Mouse (Mus musculus): Measurements from ENCODE around the gene Psmd12.
"Not testable (repeated sequence)": the region's sequence is repeated elsewhere in the genome, so short reads cannot be mapped to it uniquely, and the experiment has no call there.

The Psmd12 gene

DNA sequence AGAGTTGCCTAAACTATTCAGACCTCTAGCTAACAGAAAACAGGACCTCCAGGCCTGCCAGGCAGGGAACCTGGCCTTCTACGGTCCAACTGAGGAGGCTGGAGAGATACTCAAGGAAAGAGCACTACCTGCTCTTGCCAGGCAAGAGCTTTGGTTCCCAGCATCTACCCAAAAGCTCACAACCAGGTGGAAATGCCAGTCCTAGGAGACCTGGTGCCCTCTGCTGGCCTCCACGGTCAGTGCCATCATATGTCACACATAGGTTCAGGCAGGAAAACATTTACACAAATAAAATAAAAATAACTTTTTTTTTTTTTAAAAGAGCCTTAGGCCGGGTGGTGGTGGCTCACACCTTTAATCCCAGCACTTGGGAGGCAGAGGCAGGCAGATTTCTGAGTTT is 16.8 kb upstream of the Psmd12 start:
- no peak for DNase-seq (ENCODE audit: low read depth, low spot score)

DNA sequence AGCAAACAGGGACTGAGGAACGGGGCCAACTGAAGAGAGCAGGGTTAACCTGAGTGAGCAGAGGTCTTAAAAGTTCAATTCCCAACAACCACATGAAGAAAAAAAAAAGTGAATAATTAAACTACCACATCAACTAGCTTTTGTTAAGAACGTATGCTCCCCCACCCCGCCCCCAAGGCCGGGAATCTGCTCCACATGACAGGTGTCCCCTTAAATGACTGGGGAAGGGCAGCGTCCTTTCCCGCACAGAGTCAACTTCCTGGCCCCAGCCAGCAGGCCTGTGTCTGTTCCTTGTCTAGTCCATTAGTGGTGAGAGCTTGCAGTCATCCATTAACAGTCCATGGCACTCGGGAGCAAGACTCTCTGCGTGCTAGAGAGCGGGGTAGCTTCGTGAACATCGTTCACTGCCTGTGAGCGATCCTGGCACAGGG is 16.0 kb upstream of the Psmd12 start:
- no peak for DNase-seq (ENCODE audit: low read depth, low spot score)

DNA sequence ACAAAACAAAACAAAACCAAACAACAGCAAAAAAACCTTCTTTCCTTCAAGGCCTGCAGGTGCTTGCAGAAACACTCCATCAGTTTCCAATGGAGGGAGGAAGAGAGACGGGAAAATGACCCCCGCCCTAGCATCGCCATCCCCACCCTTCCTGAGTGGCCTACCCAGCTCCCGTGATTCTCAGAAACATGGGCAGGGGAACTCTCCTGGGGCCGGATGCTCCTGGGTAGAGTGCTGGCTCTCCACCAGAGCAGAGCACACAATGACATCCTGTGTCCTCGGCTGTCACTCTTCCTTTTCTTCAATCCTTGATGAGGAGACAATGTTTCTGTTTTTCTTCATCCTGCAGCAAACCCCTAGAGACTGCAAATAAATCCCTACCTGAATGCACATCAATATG is 15.1 kb upstream of the Psmd12 start:
- no peak for DNase-seq (ENCODE audit: low read depth, low spot score)

DNA sequence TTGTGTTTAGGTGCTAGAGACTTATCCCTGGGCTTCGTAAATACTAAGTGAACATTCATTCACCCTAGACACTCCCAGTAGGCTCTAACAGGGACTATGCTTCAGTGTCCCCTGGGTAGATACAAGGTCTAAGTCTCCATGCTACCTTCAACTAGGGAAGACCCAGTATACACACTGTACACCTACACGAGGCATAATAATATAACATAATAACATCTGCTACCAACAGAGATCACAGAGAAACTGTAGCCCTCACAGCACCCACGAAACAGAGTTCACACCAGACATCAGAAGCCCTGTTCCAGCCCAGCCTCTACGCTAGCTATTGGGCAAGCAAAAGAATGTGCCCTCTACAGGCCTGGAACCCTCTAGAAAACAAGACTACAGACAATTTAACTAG is 14.2 kb upstream of the Psmd12 start:
- DNase-seq (ENCODE audit: low read depth, low spot score): no peak

DNA sequence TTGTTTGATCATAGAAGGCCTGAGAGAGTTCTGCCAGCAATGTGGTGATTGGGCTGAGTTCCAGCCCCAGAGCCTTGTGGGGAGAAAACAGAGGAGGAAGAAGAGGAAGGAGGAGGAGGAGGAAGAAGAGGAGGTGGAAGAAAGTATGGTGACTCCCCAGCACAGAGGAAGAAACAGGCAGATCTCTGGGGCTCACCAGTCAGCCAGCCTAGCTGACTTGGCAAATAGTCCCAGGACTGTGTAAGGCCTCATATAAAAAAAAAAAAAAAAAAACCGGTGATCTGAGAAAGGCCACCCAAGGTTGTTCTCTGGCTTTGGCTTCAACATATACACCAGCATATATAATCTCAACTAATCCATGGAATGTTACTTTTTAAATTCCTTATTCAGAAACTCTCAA is 13.3 kb upstream of the Psmd12 start:
- no peak for DNase-seq (ENCODE audit: low read depth, low spot score)

DNA sequence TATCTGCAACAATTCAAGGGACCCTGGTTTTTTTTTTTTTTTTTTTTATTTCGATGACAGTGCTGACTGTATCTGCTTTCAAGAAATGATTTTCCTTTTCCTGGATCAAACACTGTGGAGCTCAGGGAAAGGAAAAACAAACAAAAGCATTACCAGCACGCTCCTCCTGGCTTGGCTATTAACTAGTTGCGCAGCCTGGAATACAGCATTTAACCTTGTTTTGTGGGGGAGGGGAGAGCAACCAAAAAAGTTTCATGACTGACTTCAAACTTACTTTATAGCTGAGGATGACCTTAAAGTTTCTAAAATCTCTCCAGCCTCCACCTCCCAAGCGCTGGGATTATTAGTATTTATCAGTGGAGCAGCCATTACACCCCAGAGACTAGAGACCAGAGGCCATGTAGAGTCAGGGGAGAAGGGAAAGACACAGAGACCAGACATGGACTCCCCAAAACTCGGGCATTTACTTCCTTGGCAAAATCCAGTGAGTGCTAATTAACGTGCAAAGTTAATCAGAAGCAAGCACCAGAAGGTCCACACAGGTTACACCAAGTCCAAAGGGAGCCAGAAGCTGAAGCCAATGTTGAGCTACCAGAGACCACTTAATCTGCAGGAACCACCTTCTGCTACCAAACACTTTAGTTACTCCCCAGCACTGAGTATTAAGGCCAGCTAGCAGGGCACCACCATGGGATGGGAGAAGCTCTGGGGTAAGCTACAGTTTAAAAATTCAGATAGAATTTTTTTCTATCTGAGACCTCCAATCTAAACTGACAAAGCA is 12.5 kb upstream of the Psmd12 start:
- no peak for DNase-seq (ENCODE audit: low read depth, low spot score)

DNA sequence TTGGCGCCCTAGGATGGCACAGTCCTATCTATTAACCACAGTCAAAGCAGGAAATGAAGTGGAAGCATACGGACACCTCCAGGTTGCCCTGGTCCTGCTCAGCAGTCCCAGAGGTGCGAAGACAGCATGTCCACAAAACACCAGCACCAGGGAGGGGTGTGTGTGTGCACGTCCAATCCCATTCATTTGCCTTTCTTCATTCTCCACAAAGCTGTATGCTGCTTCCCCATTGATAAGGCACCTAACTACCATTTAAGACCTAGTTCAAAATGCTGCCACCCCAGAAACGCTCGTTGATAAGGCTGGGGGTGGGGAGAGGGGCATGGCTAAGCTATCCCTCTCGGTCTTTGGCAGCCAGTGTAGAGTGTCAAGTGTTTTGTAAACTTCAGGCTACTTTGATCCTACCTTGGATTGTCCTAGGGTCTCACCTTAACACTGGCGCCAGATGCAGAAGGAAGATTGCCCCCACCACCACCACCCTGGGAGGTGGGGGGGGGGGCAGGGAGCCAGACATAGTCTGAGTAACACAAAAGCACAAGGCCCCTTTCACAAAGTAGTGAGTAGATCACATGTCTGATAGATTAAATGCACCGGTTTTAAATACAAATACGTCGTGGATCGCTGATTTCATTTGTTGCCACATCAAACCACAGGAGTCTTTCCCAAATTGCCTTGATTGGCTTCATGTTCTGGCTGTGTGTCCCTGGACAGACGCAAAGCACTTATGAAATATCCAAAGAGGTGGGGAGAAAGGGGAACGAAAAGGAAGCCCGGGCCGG is 10.8 kb upstream of the Psmd12 start:
- DNase-seq (ENCODE audit: low read depth, low spot score): peak; percentile 58

DNA sequence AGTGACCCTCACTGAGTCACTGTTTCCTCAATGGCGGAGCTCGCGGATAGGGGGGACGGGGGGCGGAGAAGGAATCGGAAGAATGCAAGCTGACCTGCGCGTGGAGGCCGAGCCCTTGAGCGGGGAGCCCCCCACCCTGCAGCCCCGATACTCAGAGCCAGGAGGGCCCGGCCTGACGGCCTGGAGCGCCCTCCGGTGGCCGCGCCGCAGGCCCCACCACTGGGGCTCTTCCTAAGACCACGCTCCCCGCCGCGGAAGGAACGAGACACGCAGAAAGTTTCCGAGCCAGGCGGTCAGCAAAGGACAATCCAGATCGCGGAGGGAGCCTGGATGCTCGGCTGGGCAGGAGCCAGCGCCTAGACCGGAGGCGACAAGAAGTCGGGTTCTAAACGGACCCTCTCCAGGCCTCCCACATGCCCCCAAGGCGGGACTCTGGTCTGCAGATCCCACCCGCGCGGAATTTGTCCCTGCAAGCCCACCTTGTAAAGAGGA is 10.2 kb upstream of the Psmd12 start:
- DNase-seq (ENCODE audit: low read depth, low spot score): peak; percentile 60

DNA sequence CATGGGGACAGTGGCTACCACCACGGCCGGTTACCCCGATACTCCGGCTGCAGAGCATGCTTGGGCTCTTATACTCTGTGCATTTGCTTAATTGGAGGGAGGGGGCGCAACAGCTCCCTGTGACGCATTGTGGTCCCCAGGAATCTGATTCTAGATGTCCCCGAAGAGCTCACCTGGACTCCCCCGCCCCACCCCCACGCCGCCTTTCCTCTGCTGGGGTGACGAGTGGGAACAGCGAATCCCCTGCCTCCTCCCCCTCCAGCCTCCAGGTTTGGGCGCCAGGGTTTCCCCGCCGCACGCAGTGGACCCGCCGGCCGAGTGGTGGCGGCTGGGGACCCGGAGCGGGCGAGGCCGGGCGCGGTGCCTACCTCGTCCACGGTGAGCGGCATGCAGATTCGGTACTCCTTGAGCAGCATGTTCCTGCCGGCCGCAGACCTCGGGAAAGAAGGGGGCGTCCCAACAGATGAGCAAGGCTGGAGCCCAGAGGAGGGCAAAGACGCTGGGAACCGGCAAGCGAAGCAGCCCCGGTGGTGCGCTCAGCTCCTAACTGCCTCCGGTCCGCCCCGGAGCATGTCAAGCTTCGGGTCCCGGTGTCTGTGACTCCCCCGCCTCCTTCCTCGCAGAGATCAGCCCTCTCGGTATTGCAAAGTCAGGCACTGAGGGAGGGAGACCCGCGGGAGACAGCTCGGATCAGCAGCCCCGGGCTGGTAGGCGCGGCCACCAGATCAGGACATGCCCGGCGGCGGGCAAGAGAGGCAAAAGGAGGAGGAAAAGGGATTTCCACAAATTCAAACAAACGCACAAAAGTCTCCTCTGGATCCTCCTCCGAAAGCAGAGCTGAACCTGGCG is 9.5 kb upstream of the Psmd12 start:
- no peak for DNase-seq (ENCODE audit: low read depth, low spot score)

DNA sequence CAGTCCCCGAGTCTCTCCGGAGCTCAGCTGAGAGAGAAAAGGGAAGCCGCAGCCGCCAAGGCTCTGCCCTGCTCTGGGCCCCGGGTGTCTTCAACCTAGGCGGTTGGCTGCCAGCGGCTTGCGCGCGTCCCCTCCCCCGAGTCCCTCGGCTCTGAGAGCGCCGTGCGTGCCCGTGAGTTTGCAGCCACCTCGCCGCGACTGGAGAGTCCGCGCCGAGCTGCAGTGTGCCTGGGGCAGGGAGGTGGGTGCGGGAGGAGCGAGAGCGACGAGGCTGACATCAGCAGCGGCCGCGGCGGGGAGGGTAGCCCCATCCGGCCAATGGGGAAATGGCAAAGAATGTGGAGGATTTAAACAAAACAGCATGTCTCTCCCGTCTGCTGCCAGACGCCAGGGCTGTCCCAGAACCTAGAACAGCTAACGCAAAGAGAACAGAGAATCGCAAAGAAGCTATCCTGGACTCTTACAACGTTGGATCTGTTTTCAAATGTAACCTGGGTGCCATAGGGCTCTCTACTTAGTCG is 8.7 kb upstream of the Psmd12 start, which contains the start of gene Pitpnc1:
Gene Pitpnc1 (minus strand): TSS at position 179 of the 521 bp plus-strand sequence.
- DNase-seq (ENCODE audit: low read depth, low spot score): peak; percentile 72

DNA sequence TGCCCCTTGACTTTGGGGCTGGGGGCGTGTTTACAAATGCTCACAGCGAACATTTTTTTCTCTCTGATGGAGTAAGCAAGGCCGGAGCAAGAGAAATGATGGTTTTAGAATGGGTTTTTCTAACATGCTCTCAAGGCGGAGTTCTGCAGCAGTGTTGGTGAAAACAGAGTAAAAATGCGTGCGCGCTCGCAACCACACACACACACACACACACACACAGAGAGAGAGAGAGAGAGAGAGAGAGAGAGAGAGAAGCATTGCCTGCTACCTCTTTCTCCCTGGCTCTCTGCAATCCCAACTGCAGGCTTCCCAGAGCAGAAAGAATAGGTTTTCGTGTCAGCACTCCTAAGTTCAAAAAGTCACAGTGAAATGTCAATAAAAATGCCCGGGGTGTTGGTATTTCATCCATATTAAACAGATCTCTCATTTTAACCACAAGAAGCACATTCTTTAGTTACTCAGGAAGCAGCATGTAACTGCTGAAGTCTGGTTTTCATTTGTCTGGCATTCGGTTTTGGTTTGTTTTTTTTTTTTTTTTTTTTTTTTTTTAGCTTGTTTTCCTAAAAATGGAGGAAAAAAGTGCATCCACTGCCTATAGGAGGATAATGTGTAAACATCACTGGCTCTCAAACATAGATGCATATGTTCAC is 8.1 kb upstream of the Psmd12 start:
- no peak for DNase-seq (ENCODE audit: low read depth, low spot score)

DNA sequence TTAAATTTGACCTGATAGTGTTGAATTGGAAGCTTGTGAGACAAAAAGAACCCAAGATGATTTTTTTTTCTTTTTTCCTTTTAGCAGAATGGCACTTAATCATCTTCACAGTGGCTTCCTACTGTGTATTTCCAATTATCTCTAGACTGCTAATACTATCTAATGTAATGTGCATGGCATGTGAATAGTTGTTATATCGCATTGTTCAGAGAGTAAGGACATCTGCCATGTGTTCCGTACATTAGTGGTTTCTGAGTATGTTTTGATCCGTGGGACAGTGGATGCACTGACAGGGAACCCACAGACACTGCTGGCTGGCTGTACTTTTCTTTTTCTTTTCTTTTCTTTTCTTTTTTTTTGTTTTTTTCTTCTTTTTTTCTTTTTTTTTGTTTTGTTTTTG is 7.0 kb upstream of the Psmd12 start:
- no peak for DNase-seq (ENCODE audit: low read depth, low spot score)

DNA sequence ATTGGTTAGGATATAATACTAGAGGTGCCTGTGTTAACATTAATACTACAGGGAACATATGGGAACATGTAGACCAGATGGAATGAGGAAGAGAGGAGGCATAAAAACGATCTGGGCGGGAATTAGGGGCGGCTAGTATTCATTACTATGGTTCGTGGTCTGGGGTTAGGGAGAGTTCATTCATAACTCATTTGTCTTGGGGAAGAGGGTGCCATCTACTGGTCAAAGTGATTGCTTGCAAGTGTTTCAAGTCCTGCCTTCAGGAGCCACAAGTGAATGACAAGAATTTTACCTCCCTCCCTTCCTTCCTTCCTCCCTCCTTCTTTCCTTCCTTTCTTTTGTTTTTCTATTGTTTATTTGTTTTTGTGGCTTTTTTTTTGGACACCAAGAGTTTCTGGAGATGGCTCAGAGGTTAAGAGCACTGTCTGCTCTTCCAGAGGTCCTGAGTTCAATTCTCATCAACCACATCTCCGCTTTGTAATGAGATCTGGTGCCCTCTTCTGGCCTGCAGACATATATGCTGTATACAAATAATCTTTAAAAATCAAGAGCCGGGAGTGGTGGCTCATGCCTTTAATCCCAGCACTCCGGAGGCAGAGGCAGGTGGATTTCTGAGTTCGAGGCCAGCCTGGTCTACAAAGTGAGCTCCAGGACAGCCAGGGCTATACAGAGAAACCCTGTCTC is 6.0 kb upstream of the Psmd12 start:
- DNase-seq (ENCODE audit: low read depth, low spot score): peak; percentile 85

DNA sequence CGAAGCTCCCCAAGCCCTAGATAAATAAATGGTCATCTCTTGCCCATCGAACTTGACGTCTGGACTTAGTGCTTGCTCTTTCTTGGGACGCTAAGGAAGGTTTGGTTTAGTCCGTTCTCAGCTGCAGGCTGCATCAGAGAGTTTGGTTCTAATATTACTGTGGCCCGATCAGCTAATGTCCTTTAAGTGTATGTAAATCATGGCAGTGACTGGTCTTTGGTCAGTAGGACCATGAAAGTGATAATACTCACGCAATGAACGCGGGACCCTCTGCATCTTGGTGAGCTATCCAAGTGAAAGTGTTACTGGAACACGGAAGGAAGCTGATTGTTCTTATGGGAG is 549 bp downstream of the Psmd12 start:
- DNase-seq (ENCODE audit: low read depth, low spot score): peak; percentile 36

DNA sequence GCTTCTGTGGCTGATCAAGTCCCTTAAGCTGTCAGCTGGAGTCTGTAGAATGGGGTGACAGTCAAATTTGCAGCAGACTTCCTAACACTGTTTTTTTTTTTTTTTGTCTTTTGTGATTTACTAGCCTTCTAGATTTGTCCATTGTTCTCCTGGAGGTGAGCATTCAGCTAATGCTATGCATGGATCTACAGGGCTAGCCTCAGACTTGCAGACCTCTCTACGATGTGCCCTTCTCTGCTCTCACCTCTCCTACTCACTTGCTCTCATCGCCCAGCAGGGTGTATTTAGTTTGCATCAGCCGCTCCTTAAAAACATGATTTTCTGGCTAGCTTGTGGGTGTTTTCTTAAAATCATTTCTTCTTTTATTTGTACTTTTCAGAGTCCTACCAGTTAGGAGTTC is 5.1 kb downstream of the Psmd12 start:
- DNase-seq (ENCODE audit: low read depth, low spot score): no peak

DNA sequence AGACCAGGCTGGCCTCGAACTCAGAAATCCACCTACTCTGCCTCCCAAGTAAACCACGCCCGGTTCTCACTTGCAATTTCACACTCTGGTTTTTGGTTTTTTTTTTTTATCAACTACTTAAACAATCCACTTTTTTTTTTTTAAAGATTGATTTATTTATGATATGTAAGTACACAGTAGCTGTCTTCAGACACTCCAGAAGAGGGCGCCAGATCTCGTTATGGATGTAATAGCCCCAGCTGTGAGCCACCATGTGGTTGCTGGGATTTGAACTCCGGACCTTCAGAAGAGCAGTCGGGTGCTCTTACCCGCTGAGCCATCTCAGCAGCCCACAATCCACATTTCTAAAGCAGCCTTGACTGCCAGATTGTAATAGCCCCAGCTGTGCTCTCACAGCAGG is 23.5 kb downstream of the Psmd12 start:
- DNase-seq (ENCODE audit: low read depth, low spot score): no peak

DNA sequence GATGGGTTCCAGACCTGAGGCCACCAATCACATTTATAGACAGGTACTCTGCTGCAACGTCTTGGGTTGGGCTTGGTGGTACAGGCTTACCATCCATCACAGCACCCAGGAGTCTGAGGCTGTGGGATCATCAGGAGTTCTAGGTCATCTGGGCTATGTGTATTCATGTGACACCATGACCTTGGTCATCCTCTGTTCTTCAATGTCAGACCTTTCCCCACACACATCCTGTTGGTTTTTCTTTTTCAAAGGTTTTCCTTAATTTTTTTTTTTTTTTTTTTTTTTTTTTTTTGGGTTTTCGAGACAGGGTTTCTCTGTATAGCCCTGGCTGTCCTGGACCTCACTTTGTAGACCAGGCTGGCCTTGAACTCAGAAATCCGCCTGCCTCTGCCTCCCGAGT is 25.1 kb downstream of the Psmd12 start:
- DNase-seq (ENCODE audit: low read depth, low spot score): not testable (repeated sequence)

DNA sequence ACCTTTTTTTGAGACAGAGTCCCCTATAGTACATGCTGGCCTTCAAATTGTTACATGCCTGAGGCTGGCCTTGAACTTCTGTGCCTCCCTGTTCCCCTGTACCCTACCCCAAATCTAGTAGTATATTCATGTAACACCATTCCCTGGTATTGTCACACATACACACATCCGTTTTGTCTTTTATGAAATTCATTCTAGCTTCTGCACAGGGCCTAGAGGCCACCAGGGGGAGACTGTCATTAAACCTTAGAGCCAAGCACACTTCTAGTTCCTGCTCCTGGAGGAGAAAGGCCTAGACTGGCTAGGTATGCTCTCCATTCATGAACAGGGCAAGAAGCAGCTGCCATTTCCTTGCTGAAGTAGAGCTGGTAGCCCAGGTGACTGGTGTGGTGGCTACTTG is 27.0 kb downstream of the Psmd12 start:
- DNase-seq (ENCODE audit: low read depth, low spot score): no peak

DNA sequence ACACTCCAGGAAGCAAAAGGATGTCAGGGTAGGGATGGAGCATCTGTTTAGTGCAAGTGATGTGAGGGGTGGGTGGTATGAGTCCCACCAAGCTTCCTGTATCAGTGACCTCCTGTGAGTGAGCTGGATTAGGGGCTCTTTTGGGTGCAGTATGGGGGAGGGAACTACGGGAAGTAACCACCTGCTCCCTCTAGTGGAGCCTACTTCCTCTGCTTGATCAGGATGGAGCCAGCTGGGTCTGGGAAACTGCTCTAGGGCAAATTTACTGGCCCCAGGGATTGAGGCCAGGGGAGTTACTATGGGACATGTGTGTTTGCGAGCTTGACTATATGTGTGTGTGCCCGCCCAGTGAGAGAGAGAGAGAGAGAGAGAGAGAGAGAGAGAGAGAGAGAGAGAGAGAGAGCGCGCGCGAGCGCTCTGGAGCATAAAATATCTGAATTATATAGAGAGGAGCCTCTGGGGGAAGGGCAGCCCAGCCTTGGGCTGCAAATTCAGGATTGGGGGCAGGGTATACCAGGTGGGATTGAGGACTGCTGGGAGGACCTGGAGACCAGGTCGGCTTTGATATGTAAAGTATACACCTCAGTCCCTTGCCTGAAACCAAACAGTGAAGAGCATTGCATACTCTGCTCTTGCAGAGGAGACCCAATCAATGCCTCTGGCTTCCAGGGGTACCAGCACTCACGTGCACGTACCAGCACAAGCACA is 30.5 kb downstream of the Psmd12 start:
- DNase-seq (ENCODE audit: low read depth, low spot score): no peak
